Mouse (Mus musculus): ENCODE measurements at regions not wholly inside any gene's neighbourhood (a gene's known extent, or its start where the extent isn't known, plus 50 kb on each side); places are given as distances from the start of the nearest gene placed in this dataset.

GRCm38 (mm10) chrX:77446755-77447154, 64.1 kb upstream of the Tbl1x start:
- Histone ChIP-seq H3K9me3 (replicated peaks) (no peaks in the 10 kb centered on the region), H3K4me3 (no peak overlapping the region), H3K4me1 (no peaks in the 10 kb centered on the region), H3K36me3 (no peaks in the 10 kb centered on the region), H3K27ac (no peak overlapping the region), H3K9ac (no peak overlapping the region), H3K4me2 (no peak overlapping the region), H3K27me3 (replicated peaks) (no peaks in the 10 kb centered on the region)
- ATAC-seq = no peak
- WGBS (ENCODE audit: insufficient replicate concordance) = 52% methylated on average over 3 of the region's 3 CpGs

DNA sequence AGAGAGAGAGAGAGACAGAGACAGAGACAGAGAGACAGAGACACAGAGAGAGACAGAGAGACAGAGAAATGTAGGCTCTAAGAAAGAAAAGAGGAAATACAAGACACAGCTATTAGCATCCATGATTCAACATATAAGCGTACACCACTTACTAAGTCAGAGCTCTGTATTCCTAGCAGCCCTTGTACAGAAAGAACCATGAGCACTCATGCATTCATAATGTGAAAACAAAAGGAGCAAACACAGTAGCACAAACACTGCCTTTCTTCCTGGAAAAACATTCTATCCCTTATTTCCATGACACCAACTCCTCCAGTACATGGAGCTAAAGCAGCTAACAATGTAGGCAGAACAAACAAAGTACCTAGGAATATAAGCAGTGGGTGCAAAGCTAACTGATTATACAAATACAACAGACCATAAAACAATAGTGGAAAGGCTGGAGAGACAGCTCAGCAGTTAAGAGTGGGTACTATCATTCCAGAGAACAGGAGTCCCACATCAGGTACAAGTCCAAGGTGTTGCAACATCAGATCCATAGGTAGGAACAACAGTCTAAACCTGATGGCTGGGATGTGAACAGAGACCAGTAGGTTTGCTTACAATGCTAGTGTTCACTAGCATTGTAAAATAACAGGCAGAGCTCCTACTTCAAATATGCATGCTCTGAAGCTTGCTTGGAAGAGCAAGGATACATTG, 58.7 kb upstream of the Tbl1x start:
- no peaks in the 10 kb centered on the region for H3K27me3 ChIP-seq (replicated peaks)
- no peaks in the 10 kb centered on the region for H3K36me3 ChIP-seq
- no peaks in the 10 kb centered on the region for H3K9me3 ChIP-seq (replicated peaks)
- H3K4me3 ChIP-seq = no peak overlapping the region
- H3K4me2 ChIP-seq = no peak overlapping the region
- no peak overlapping the region for H3K9ac ChIP-seq
- H3K27ac ChIP-seq = no peak overlapping the region
- 76% methylated on average over 1 of the region's 1 CpGs for WGBS (ENCODE audit: insufficient replicate concordance)
- H3K4me1 ChIP-seq = no peaks in the 10 kb centered on the region
- ATAC-seq = no peak
